Mouse (Mus musculus) testis, adult 2 months (tissue): Measurements from ENCODE around the gene Aox4.

Source experiments
- CTCF ChIP-seq: fragments of 200-500 bp; IDR thresholded peaks from 2 replicates; pipeline ENCODE4 v1.5.1; 2012; ENCODE audit warnings: low read depth, mild to moderate bottlenecking, inconsistent platforms, low read length, moderate library complexity; ENCODE audit not compliant: control insufficient read depth, insufficient read depth, insufficient replicate concordance
- POLR2A ChIP-seq: fragments of 200-500 bp; IDR thresholded peaks from 2 replicates; pipeline ENCODE4 v1.6.1; 2012; ENCODE audit warnings: low read depth, mild to moderate bottlenecking, inconsistent platforms, low read length, moderate library complexity; ENCODE audit not compliant: control insufficient read depth

DNA sequence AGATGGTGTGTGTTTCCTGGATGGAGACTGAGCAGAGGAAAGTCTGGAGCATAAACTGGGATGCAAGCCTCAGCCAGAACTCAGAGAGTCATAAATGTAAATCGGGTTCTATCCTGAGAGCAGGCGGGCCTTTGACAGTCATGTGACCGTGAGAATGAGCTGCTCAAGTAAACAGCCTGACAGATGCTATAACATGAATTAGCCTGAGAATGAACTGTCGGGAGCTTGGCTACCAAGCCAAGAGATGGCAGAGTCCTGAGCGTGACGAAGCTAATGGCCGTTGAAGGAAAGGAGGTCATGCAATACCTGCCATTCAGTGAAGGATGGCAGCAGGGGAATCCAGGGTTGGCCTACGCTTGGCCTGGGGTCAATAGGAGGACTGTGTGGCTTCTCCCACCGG, 13.2 kb upstream of the Aox4 start:
- TF ChIP-seq CTCF (no peak), POLR2A (no peak)
